Mouse (Mus musculus): ENCODE data around the gene Gm11444. TPM values are rescaled to one million over a fixed set of nuclear protein-coding genes. Genes with fewer than 3 reads are reported as not detected.

Gene Gm11444
- polyA plus RNA-seq, 1 experiment from 2014 or later, result not detected

DNA sequence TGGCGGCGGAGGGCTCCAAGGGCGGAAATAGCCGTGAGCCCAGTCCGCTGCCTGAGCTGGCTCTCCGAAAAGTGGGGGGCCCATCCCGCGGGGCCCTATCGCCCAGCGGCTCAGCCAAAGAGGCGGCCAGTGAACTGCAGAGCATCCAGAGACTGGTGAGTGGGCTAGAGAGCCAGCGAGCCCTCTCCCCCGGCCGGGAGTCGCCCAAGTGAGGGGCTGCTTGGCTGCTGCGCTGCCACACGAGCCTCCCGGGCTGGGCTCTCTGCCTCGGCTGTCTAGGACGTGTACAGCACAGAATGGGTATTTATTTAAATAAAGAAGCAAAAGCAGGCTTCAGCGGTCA is 9.4 kb downstream of the Gm11444 start:
- 12% methylated on average over 21 of the region's 21 CpGs for WGBS (ENCODE audit: insufficient replicate concordance)
- no peak overlapping the region for H3K9ac ChIP-seq (replicated peaks)

DNA sequence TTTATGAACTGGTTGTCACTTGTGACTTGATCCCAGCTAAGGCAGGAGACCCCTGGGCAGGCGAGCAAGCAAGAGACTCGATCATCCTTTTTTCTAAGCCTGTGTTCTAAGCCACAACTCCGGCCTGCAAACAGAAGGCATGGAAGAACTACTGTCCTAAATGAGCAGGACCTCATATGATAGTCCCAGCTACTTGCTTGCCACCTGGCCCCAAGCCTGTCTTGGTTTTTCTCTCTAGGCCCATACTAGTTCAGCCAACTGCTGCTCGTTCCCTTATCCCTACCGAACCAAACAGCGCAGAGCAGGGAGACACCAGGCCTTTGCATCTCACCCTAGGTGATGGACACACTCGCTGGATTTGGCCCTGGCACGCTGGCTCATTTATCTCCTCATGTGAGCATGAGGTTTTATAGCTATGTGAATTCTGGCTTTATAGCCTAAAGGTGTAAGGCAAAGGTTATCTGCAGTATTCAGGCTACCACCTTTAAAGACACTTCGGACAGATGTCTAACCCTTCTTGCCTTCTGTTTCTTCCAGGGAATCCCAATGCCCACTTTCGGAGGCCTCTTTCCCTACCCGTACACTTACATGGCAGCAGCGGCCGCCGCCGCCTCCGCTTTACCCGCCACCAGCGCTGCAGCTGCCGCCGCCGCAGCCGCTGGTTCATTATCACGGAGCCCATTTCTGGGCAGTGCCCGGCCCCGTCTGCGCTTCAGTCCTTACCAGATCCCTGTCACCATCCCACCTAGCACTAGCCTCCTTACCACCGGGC is 9.9 kb downstream of the Gm11444 start:
- Histone ChIP-seq H3K4me3 (ENCODE audit: low read depth, low read length) (no peak overlapping the region), H3K4me1 (ENCODE audit: insufficient read depth) (peaks cover 21% of the 10 kb centered on the region), H3K9me3 (ENCODE audit: low read length) (no peaks in the 10 kb centered on the region), H3K36me3 (replicated peaks; ENCODE audit: insufficient read depth, low read length) (no peaks in the 10 kb centered on the region), H3K9ac (replicated peaks) (no peak overlapping the region), H3K4me2 (ENCODE audit: low read depth, low read length) (no peak overlapping the region), H3K27me3 (ENCODE audit: insufficient read depth, low read length) (peaks cover 99% of the 10 kb centered on the region), H3K27ac (ENCODE audit: low read depth) (no peak overlapping the region)
- 14% methylated on average over 27 of the region's 27 CpGs for WGBS (ENCODE audit: insufficient replicate concordance)
- ATAC-seq, result no peak
- TF ChIP-seq CTCF (IDR thresholded peaks at IDR 0.05; ENCODE audit: low read depth), result no peak
- no peak for TF ChIP-seq EP300 (IDR thresholded peaks at IDR 0.05; ENCODE audit: low read depth)
- DNase-seq, result no peak

More for the DNA sequence above, 9.4 kb downstream of the Gm11444 start:
- Histone ChIP-seq H3K27ac (ENCODE audit: low read depth) (no peak overlapping the region), H3K4me2 (ENCODE audit: low read depth, low read length) (no peak overlapping the region; the same call in 1 of the 2 replicates), H3K4me1 (ENCODE audit: insufficient read depth) (peaks cover 21% of the 10 kb centered on the region), H3K27me3 (ENCODE audit: insufficient read depth, low read length) (peaks cover 99% of the 10 kb centered on the region), H3K4me3 (ENCODE audit: low read depth, low read length) (no peak overlapping the region), H3K36me3 (replicated peaks; ENCODE audit: insufficient read depth, low read length) (no peaks in the 10 kb centered on the region), H3K9me3 (ENCODE audit: low read length) (no peaks in the 10 kb centered on the region)
- TF ChIP-seq EP300 (IDR thresholded peaks at IDR 0.05; ENCODE audit: low read depth), result no peak
- no peak for TF ChIP-seq CTCF (IDR thresholded peaks at IDR 0.05; ENCODE audit: low read depth)
- DNase-seq (no peak), ATAC-seq (no peak)

DNA sequence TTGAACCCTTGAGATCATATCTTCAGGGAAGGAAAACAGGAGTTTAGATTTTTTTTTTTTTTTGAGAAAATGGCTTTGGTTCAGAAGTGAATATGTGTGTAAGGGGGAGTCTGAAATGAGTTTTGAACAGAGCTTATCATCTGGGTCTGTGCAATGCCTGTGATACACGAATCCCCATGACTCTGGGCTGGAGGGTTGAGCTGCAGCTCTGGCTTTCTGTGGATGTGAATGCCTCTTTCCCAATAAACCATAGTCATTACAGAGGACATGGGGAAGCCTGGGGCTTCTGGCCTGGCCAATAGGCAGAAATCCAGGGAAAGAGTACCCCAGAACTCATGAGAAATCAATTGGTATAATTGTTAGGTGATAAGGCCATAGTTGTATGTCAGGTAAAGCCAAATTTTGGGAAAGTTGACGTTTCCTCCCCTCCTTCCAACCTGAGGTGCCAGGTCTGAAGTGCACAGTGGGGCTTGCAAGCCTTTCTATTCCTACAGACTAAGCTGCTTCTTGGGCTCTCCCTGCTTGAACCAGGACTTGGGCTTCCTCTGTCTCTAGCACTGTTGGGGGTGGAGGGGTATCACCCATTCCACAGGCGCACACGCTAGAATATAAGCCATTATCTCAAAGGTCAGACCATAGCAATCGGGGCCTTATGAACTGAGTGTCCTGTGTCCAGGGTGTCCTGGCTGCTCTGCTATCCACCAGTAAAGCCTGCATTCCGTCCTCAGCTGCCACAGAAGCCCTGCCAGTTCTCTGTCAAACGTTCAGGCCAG is 10.7 kb downstream of the Gm11444 start:
- Histone ChIP-seq H3K4me1 (ENCODE audit: insufficient read depth) (peaks cover 21% of the 10 kb centered on the region), H3K36me3 (replicated peaks; ENCODE audit: insufficient read depth, low read length) (no peaks in the 10 kb centered on the region), H3K9ac (replicated peaks) (no peak overlapping the region), H3K4me2 (ENCODE audit: low read depth, low read length) (no peak overlapping the region), H3K27ac (ENCODE audit: low read depth) (no peak overlapping the region), H3K27me3 (ENCODE audit: insufficient read depth, low read length) (peaks cover 99% of the 10 kb centered on the region), H3K9me3 (ENCODE audit: low read length) (no peaks in the 10 kb centered on the region), H3K4me3 (ENCODE audit: low read depth, low read length) (no peak overlapping the region)
- DNase-seq (no peak), ATAC-seq (no peak)
- 14% methylated on average over 7 of the region's 7 CpGs for WGBS (ENCODE audit: insufficient replicate concordance)
- TF ChIP-seq CTCF (IDR thresholded peaks at IDR 0.05; ENCODE audit: low read depth) (no peak), EP300 (IDR thresholded peaks at IDR 0.05; ENCODE audit: low read depth) (no peak)

DNA sequence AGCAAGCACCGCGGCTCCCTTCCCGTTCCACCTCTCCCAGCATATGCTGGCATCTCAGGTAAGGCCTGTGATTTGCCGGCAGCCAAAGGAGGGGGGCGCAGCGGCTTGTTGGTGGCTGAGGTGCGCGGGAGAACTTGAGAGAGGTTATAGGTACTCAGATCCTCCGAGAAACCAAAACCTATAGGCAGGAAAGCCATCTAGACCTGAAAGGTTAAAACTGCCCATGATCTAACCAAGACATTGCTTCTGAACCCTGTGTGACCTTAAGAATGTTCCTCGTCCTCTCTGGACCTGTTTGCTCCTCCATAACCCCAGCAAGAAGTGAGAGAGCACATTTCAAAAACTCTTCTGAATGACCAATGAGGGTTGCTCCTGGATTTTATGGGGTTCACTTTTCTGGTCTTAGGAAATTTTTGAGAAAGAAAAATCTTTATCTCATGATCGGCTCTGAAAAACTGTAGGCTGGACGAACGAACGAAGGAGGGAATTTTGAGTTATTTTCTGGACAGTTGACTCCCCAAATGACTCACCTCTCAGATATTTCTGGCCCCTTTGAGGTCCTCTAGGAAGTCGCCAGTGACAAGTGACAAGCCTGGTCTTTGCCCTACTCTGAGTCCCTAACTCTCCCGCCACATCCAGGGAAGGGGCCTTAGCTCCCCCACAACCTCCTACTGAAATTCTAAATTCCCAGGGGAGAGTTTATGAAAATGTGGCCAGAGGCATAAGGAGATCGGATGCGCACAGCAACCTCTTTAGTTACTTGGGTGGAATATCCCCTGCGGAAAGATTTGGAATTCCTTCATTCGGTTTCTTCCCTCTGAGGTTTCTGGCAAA is 11.5 kb downstream of the Gm11444 start:
- peaks cover 14% of the 10 kb centered on the region for H3K4me1 ChIP-seq (ENCODE audit: insufficient read depth)
- peaks cover 100% of the 10 kb centered on the region for H3K27me3 ChIP-seq (ENCODE audit: insufficient read depth, low read length)
- no peak overlapping the region for H3K27ac ChIP-seq (ENCODE audit: low read depth)
- H3K4me3 ChIP-seq (ENCODE audit: low read depth, low read length), result no peak overlapping the region
- H3K9me3 ChIP-seq (ENCODE audit: low read length), result no peaks in the 10 kb centered on the region
- no peak overlapping the region for H3K4me2 ChIP-seq (ENCODE audit: low read depth, low read length)
- TF ChIP-seq CTCF (IDR thresholded peaks at IDR 0.05; ENCODE audit: low read depth) (no peak), EP300 (IDR thresholded peaks at IDR 0.05; ENCODE audit: low read depth) (no peak)
- H3K9ac ChIP-seq (replicated peaks), result no peak overlapping the region
- no peaks in the 10 kb centered on the region for H3K36me3 ChIP-seq (replicated peaks; ENCODE audit: insufficient read depth, low read length)
- DNase-seq, result no peak
- no peak for ATAC-seq
- WGBS (ENCODE audit: insufficient replicate concordance), result 15% methylated on average over 20 of the region's 20 CpGs

DNA sequence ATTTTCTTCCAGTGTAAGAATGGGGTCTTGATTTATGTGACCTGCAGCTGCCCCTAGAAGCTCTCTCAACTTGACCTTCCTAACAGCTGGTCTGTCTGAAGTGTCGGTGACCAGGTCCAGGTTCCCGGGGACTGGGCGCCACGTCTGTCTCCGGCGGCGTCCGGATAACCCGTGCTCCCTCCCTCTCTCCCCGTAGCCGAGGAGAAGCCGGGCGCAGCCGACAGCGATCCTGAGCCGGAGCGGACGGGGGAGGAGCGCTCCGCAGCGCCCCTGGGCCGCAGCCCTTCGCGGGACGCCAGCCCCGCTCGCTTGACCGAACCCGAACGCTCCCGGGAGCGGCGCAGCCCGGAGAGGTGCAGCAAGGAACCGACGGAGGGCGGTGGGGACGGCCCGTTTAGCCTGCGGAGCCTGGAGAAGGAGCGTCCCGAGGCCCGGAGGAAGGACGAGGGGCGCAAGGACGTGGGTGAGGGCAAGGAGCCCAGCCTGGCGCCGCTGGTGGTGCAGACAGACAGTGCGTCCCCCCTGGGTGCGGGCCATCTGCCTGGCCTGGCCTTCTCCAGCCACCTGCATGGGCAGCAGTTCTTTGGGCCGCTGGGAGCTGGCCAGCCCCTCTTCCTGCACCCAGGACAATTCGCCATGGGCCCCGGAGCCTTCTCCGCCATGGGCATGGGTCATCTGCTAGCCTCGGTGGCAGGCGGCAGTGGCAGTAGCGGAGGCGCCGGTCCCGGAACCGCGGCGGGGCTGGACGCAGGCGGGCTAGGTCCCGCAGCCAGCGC is 12.3 kb downstream of the Gm11444 start:
- Histone ChIP-seq H3K36me3 (replicated peaks; ENCODE audit: insufficient read depth, low read length) (no peaks in the 10 kb centered on the region), H3K27ac (ENCODE audit: low read depth) (no peak overlapping the region), H3K4me2 (ENCODE audit: low read depth, low read length) (peak overlapping the region; percentile 18; the same call in 1 of the 2 replicates), H3K9me3 (ENCODE audit: low read length) (no peaks in the 10 kb centered on the region), H3K9ac (replicated peaks) (peak overlapping the region; percentile 38; the same call in 1 of the 2 replicates), H3K4me1 (ENCODE audit: insufficient read depth) (peaks cover 10% of the 10 kb centered on the region), H3K4me3 (ENCODE audit: low read depth, low read length) (peak overlapping the region; percentile 19; the same call in 1 of the 2 replicates), H3K27me3 (ENCODE audit: insufficient read depth, low read length) (peaks cover 97% of the 10 kb centered on the region)
- ATAC-seq (no peak), DNase-seq (no peak)
- TF ChIP-seq CTCF (IDR thresholded peaks at IDR 0.05; ENCODE audit: low read depth) (no peak), EP300 (IDR thresholded peaks at IDR 0.05; ENCODE audit: low read depth) (no peak)
- WGBS (ENCODE audit: insufficient replicate concordance), result 13% methylated on average over 64 of the region's 67 CpGs

Data from liver, postnatal 0 days (tissue).